Mouse (Mus musculus) midbrain, embryonic 14.5 days (tissue): Measurements from ENCODE around the gene Depdc5. TPM values are rescaled to one million over a fixed set of nuclear protein-coding genes. Genes with fewer than 3 reads are reported as not detected.

ENCODE experiments used
- ATAC-seq: fragments of 200-750 bp; cut with Nextera tagmentation; 2 replicates; pipeline ENCODE4 v1.8.0; 2017; ENCODE audit warnings: moderate number of reproducible peaks, moderate library complexity; ENCODE audit not compliant: low FRiP score, low TSS enrichment
- DNase-seq: peaks from one replicate; pipeline ENCODE4 v3.0.0-alpha.2; 2015
- H3K27ac ChIP-seq: fragments of 300-500 bp; sonication (generic); replicated peaks from 2 replicates; pipeline ENCODE4 v1.5.1; 2014; ENCODE audit warnings: mild to moderate bottlenecking, low read depth, low read length, moderate library complexity
- H3K27me3 ChIP-seq: fragments of 300-500 bp; sonication (generic); 2 replicates; pipeline ENCODE4 v1.6.1; 2014; ENCODE audit warnings: low read length, control low read depth, mixed read lengths; ENCODE audit not compliant: control insufficient read depth, insufficient read depth
- H3K36me3 ChIP-seq: fragments of 300-500 bp; sonication (generic); 2 replicates; pipeline ENCODE4 v1.6.1; 2014; ENCODE audit warnings: low read length, control low read depth; ENCODE audit not compliant: control insufficient read depth, insufficient read depth
- H3K4me1 ChIP-seq: fragments of 300-500 bp; sonication (generic); 2 replicates; pipeline ENCODE4 v1.6.1; 2014; ENCODE audit warnings: mild to moderate bottlenecking, antibody characterized with exemption, low read length, control low read depth; ENCODE audit not compliant: control insufficient read depth, insufficient read depth
- H3K4me2 ChIP-seq: fragments of 300-500 bp; sonication (generic); 2 replicates; pipeline ENCODE4 v1.6.1; 2014; ENCODE audit warnings: mild to moderate bottlenecking, low read length, moderate library complexity
- H3K4me3 ChIP-seq: fragments of 300-500 bp; sonication (generic); replicated peaks from 2 replicates; pipeline ENCODE4 v1.5.1; 2014; ENCODE audit warnings: low read depth, low read length
- H3K9ac ChIP-seq: fragments of 300-500 bp; sonication (generic); replicated peaks from 2 replicates; pipeline ENCODE4 v1.6.1; 2014; ENCODE audit warnings: mild to moderate bottlenecking, low read length, moderate library complexity
- H3K9me3 ChIP-seq: fragments of 300-500 bp; sonication (generic); 2 replicates; pipeline ENCODE4 v1.6.1; 2016; ENCODE audit warnings: low read length, control low read depth, mixed read lengths; ENCODE audit not compliant: control insufficient read depth
- WGBS: fragments of 180-500 bp; shearing (Covaris S2); extraction: QIAGEN DNeasy Blood & Tissue Kit; methylation state at CpG from one replicate; pipeline ENCODE4 v1.1.7; 2014; 5-methylcytosine and 5-hydroxymethylcytosine counted together
- polyA plus RNA-seq: library from polyadenylated mRNA; unstranded; fragments of >200 nt; fragmentation: Nextera tagmentation; extraction: Ambion mirVana; gene quantifications from 2 replicates; pipeline ENCODE4 v1.2.1, GENCODE M21; 2014

Gene Depdc5
- polyA plus RNA-seq, 1 experiment from 2014 or later, result 30.9 TPM

DNA sequence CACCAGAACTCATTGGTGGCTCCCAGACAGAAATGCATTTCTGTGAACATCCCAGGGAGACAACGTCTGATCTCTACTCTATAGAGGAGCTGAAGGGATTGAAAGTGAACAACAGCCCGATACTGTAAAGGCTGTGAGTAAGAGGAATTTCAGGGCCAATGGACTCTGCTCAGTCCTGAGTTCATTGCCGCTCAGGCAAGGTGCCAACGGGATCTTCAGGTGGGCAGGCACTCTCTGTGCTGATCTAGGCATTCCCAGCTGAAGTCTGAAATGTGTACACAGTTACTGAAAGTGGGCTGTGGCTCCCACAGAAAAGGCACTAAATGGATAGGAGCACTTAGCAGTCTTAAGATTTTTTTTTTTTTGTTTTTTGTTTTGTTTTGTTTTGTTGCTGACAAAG lies 135.3 kb downstream of the Depdc5 start:
- H3K27ac ChIP-seq, result no peak overlapping the region
- H3K4me3 ChIP-seq, result no peak overlapping the region
- H3K4me2 ChIP-seq, result no peak overlapping the region
- H3K36me3 ChIP-seq, result no peaks in the 10 kb centered on the region
- no peak for DNase-seq
- WGBS, result 91% methylated on average over 4 of the region's 4 CpGs
- H3K9me3 ChIP-seq, result no peaks in the 10 kb centered on the region
- ATAC-seq, result no peak
- peaks cover 5% of the 10 kb centered on the region for H3K4me1 ChIP-seq
- H3K27me3 ChIP-seq, result no peaks in the 10 kb centered on the region
- no peak overlapping the region for H3K9ac ChIP-seq

DNA sequence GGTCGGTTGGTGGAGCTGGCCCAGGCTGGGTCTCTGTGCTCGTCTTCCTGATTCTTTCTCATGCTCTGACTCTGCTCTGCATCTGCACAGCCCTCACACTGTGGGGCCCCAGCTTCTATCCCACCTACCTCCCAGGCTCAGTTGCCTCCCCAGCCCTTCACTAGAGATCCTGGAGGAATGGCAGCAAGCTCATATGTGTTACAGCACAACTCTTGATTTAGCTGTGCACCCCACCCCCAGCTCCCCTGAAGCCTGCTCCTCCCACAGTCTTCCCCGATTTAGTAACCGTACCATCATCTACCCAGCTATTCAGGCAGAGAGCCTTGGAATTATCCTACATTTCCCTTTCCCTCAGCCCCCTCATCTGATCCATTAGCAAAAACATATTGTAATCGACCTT lies 137.6 kb downstream of the Depdc5 start:
- ATAC-seq (no peak), DNase-seq (no peak)
- H3K27ac ChIP-seq, result no peak overlapping the region
- no peaks in the 10 kb centered on the region for H3K36me3 ChIP-seq
- no peak overlapping the region for H3K9ac ChIP-seq
- no peaks in the 10 kb centered on the region for H3K27me3 ChIP-seq
- H3K4me3 ChIP-seq, result no peak overlapping the region
- H3K4me2 ChIP-seq, result no peak overlapping the region
- 88% methylated on average over 5 of the region's 5 CpGs for WGBS
- no peaks in the 10 kb centered on the region for H3K9me3 ChIP-seq
- peaks cover 12% of the 10 kb centered on the region for H3K4me1 ChIP-seq

DNA sequence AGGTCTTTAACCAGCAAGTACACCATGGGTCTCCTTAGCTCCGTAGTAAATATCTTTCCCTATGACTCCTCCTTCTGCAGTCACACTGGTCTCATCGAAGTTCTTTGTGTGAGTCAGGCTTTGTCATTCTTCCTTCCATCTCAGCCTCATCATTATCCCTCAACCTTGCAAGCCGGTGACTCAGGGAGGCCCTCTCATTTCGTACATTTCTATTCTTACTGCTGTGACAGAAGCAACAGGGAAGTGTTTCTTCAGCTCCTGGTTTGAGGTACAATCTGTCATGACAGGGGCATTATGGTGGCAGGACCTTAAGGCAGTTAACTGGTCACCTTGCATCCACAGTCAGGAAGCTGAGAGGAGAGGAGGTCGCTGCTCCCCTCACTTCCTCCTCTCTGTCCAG lies 139.3 kb downstream of the Depdc5 start:
- no peaks in the 10 kb centered on the region for H3K9me3 ChIP-seq
- 90% methylated on average over 5 of the region's 5 CpGs for WGBS
- ATAC-seq (no peak), DNase-seq (no peak)
- no peak overlapping the region for H3K27ac ChIP-seq
- H3K36me3 ChIP-seq, result no peaks in the 10 kb centered on the region
- no peaks in the 10 kb centered on the region for H3K27me3 ChIP-seq
- no peak overlapping the region for H3K4me3 ChIP-seq
- H3K4me2 ChIP-seq, result no peak overlapping the region
- H3K9ac ChIP-seq, result no peak overlapping the region
- H3K4me1 ChIP-seq, result peaks cover 15% of the 10 kb centered on the region

DNA sequence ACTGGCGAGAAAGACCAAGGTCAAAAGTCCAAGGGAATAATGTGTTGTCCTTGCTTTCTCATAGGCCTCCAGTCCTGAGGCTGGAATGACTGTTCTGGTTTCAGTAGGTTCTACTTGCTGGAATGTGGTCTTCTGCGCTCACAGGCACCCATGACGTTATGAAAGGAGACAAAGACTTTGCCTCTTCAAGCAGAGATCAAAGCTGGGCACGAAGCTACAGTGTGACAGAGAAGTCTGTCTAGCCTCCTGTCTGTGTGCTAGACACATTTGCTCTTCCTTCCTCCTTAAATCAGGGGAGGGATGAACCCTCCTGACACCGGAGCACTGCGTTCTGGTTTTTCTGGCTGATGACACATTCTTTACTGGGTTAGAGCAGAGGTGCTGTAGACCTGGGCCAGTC lies 140.0 kb downstream of the Depdc5 start:
- Histone ChIP-seq H3K4me1 (peaks cover 15% of the 10 kb centered on the region), H3K4me3 (no peak overlapping the region), H3K27ac (no peak overlapping the region), H3K9ac (no peak overlapping the region), H3K36me3 (no peaks in the 10 kb centered on the region), H3K9me3 (no peaks in the 10 kb centered on the region), H3K27me3 (no peaks in the 10 kb centered on the region), H3K4me2 (no peak overlapping the region)
- DNase-seq (no peak), ATAC-seq (no peak)
- 80% methylated on average over 6 of the region's 6 CpGs for WGBS

DNA sequence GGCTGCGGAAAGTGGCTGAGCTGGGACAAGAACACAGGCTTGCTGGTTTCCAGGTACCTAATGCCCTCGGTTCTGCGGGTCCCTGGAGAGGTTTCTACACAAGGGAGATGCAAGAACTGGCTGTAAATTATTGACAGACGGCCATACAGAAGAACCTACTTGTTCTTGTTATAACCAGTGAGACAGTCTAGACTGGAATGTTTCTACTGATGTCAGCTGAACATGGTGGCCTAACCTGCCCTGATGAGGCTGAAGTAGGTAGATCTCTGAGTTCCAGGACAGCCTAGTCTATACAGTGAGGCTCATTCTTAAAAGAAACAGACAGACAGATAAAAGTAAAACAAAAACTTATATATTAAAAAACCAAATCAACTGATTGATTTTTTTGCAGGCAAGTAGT lies 140.6 kb downstream of the Depdc5 start:
- 86% methylated on average over 4 of the region's 4 CpGs for WGBS
- Histone ChIP-seq H3K4me1 (peaks cover 15% of the 10 kb centered on the region), H3K27me3 (no peaks in the 10 kb centered on the region), H3K9ac (no peak overlapping the region), H3K4me3 (no peak overlapping the region), H3K36me3 (no peaks in the 10 kb centered on the region), H3K27ac (no peak overlapping the region), H3K9me3 (no peaks in the 10 kb centered on the region), H3K4me2 (no peak overlapping the region)
- DNase-seq, result no peak
- no peak for ATAC-seq

DNA sequence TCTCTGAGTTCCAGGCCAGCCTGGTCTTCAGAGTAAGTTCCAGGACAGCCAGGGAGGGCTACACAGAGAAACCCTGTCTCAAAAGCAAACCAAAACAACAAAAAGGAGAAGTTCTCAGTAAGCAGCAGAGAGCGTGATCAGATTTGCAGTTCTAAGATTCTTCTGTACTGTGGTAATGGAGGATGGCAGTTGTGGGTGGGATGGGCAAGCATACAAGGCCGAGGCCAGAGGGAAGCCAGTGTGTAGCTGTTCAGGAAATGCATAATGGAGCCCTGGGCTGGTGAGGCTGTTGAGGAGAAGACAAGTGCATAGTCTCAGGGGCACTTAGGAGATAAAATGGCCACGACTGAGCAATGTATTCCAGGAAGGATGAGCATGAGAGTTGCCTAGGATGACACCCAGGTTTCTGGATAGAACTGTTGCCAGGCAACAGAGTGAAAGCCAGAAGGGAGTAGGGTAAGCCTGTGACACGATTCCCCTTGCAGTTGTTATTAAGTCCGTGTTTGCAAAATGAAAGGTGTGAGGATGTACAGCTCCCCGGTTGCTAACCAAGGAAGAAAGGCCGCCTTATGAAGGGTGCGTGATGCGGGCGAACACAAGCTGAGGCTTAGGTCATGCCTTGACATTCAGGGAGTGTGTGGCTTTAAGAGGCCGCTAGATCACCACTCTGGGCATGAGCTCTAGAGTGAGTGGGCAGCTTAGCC lies 142.1 kb downstream of the Depdc5 start:
- ATAC-seq (0 out of 2 replicates have a peak, but pooled peaks have one; percentile 28), DNase-seq (peak; percentile 64)
- Histone ChIP-seq H3K9ac (no peak overlapping the region), H3K4me3 (no peak overlapping the region), H3K4me1 (peaks cover 24% of the 10 kb centered on the region), H3K4me2 (no peak overlapping the region), H3K36me3 (no peaks in the 10 kb centered on the region), H3K27ac (peak overlapping the region; percentile 58), H3K9me3 (no peaks in the 10 kb centered on the region), H3K27me3 (no peaks in the 10 kb centered on the region)
- 61% methylated on average over 11 of the region's 11 CpGs for WGBS

DNA sequence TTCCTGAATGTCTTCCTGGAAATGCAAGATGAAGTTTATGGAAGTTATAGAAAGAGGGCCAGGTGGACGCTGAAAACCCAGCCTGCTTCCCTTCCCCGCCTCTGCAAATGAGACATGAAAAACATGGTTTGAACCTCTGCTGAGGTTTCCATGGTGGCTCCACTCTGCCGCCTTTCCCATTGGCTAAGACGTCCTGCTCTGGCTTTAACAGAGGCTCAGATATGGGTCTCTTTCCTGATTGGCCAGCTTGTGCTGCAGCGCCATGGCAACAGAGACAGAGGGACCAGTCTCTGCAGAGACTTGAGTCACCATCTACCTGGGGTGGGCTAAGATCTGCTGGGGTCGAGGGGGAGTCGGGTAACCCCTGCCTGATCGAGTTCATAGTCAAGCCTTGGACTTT lies 143.2 kb downstream of the Depdc5 start:
- Histone ChIP-seq H3K36me3 (no peaks in the 10 kb centered on the region), H3K4me1 (peaks cover 34% of the 10 kb centered on the region), H3K27me3 (no peaks in the 10 kb centered on the region), H3K4me3 (no peak overlapping the region), H3K27ac (peak overlapping the region; percentile 60), H3K9me3 (no peaks in the 10 kb centered on the region), H3K4me2 (no peak overlapping the region), H3K9ac (no peak overlapping the region)
- 24% methylated on average over 8 of the region's 8 CpGs for WGBS
- peak; percentile 73 for DNase-seq
- peak; percentile 70 for ATAC-seq

DNA sequence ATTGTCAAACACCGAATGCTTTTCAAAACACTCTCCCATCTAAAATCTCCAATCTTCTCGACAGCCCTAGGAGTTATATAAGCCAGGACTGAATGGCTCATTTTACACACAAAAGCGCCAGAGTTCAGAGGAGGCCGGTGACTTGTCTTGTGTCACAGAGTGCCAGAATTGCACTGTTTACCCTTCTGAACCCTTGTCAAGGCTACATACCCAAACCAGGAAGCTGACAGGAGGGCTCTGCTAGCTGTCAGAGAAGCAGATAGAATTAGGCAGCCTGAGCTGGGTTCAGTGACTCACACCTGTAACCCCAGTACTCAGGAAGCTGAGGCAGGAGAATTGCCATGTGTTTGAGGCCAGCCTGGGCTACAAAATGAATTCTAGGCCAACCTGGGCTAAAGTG lies 143.9 kb downstream of the Depdc5 start:
- no peaks in the 10 kb centered on the region for H3K27me3 ChIP-seq
- H3K4me1 ChIP-seq, result peaks cover 35% of the 10 kb centered on the region
- no peak overlapping the region for H3K4me3 ChIP-seq
- no peak for ATAC-seq
- no peaks in the 10 kb centered on the region for H3K9me3 ChIP-seq
- no peak for DNase-seq
- no peaks in the 10 kb centered on the region for H3K36me3 ChIP-seq
- 63% methylated on average over 4 of the region's 4 CpGs for WGBS
- no peak overlapping the region for H3K9ac ChIP-seq
- H3K27ac ChIP-seq, result no peak overlapping the region
- H3K4me2 ChIP-seq, result no peak overlapping the region

DNA sequence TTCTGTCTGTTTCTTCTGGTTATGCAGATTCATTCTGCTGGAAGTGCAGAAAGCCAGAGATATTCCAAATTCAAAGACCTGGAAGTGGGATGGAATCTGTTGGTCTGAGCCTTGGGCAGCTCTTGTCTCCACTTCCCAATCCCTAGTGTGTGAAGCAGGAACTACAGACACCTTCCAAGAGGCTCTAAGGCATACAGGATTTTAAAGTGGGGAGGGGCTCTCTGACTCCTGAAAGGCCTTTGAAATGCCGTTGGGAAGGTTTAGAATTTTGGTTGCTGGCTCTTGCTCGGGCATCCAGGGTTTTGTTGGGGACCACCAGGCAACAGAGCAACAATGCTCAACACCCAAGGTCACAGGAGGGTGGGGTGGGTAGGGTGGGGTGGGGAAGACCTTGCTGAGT lies 145.8 kb downstream of the Depdc5 start:
- Histone ChIP-seq H3K4me1 (peaks cover 35% of the 10 kb centered on the region), H3K27ac (no peak overlapping the region), H3K27me3 (no peaks in the 10 kb centered on the region), H3K4me3 (no peak overlapping the region), H3K4me2 (no peak overlapping the region), H3K9me3 (no peaks in the 10 kb centered on the region), H3K9ac (no peak overlapping the region), H3K36me3 (no peaks in the 10 kb centered on the region)
- ATAC-seq (no peak), DNase-seq (no peak)
- WGBS, result 62% methylated on average over 2 of the region's 2 CpGs
